Mouse (Mus musculus): Measurements from ENCODE around the gene Col1a1. TPM values are rescaled to one million over a fixed set of nuclear protein-coding genes. Genes with fewer than 3 reads are reported as not detected.
A peak's percentile ranks its signal among the peaks of the same experiment; 100 is the strongest.

Gene Col1a1
- polyA plus RNA-seq, 1 experiment from 2014 or later, result 380 TPM

- Histone ChIP-seq H3K27ac (ENCODE audit: low read depth, low read length) (peak overlapping the region; percentile 32; the same call in 1 of the 2 replicates), H3K9ac (ENCODE audit: low read depth, low read length) (no peak overlapping the region), H3K4me1 (ENCODE audit: control insufficient read depth, insufficient read depth, low read length) (0 out of 2 replicates have a peak, but pooled peaks cover 14% of the 10 kb centered on the region), H3K9me3 (ENCODE audit: control insufficient read depth, low read length) (no peaks in the 10 kb centered on the region), H3K4me2 (replicated peaks; ENCODE audit: low read depth, low read length) (no peak overlapping the region), H3K27me3 (ENCODE audit: control insufficient read depth, insufficient read depth, low read length) (peaks cover 3% of the 10 kb centered on the region; the same call in 1 of the 2 replicates), H3K36me3 (ENCODE audit: control insufficient read depth, insufficient read depth, low read length) (peaks cover 68% of the 10 kb centered on the region), H3K4me3 (ENCODE audit: low read length) (no peak overlapping the region)
- ATAC-seq (ENCODE audit: low FRiP score, low TSS enrichment), result no peak
- WGBS, result 82% methylated on average over 8 of the region's 8 CpGs
Measured at GRCm38 (mm10) chr11:94941776-94942175, 5.8 kb downstream of the Col1a1 start.

DNA sequence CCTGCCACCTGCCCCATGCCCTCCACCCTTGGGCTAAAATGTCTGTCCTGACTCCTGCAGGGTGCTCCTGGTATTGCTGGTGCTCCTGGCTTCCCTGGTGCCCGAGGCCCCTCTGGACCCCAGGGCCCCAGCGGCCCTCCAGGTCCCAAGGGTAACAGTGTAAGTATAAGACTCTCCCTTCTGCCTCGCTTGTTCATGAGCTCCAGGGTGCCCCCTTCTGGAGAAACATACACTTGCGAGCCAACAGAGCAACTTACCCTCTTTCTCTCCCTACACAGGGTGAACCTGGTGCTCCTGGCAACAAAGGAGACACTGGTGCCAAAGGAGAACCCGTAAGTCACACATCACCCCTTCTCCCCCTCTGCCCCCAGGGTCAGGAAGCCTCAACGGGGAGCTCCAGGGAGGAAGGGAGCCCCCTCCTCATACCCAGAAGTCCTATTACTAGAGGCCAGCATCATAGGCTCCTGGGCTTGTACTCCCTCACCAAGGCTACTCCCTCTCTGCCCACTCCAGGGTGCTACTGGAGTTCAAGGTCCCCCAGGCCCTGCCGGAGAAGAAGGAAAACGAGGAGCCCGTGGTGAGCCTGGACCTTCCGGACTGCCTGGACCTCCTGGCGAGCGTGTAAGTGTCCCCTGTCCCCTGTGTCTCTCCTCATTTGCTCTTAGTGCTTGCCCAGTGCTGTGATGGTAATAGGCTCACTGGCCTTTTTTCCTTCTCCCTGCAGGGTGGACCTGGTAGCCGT is 6.4 kb downstream of the Col1a1 start:
- peaks cover 3% of the 10 kb centered on the region; the same call in 1 of the 2 replicates for H3K27me3 ChIP-seq (ENCODE audit: control insufficient read depth, insufficient read depth, low read length)
- 54% methylated on average over 13 of the region's 13 CpGs for WGBS

GRCm38 (mm10) chr11:94943054-94943453 is 7.0 kb downstream of the Col1a1 start:
- ATAC-seq (ENCODE audit: low FRiP score, low TSS enrichment), result no peak
- Histone ChIP-seq H3K4me1 (ENCODE audit: control insufficient read depth, insufficient read depth, low read length) (0 out of 2 replicates have a peak, but pooled peaks cover 10% of the 10 kb centered on the region), H3K4me2 (replicated peaks; ENCODE audit: low read depth, low read length) (no peak overlapping the region), H3K27ac (ENCODE audit: low read depth, low read length) (no peak overlapping the region; the same call in 1 of the 2 replicates), H3K36me3 (ENCODE audit: control insufficient read depth, insufficient read depth, low read length) (peaks cover 80% of the 10 kb centered on the region), H3K9me3 (ENCODE audit: control insufficient read depth, low read length) (no peaks in the 10 kb centered on the region), H3K27me3 (ENCODE audit: control insufficient read depth, insufficient read depth, low read length) (peaks cover 3% of the 10 kb centered on the region; the same call in 1 of the 2 replicates), H3K9ac (ENCODE audit: low read depth, low read length) (no peak overlapping the region), H3K4me3 (ENCODE audit: low read length) (no peak overlapping the region)
- 77% methylated on average over 15 of the region's 15 CpGs for WGBS

More for the DNA sequence above, 6.4 kb downstream of the Col1a1 start:
- Histone ChIP-seq H3K9ac (ENCODE audit: low read depth, low read length) (no peak overlapping the region), H3K4me3 (ENCODE audit: low read length) (no peak overlapping the region), H3K9me3 (ENCODE audit: control insufficient read depth, low read length) (no peaks in the 10 kb centered on the region), H3K36me3 (ENCODE audit: control insufficient read depth, insufficient read depth, low read length) (peaks cover 75% of the 10 kb centered on the region), H3K27ac (ENCODE audit: low read depth, low read length) (peak overlapping the region; percentile 39; the same call in 1 of the 2 replicates), H3K4me2 (replicated peaks; ENCODE audit: low read depth, low read length) (no peak overlapping the region), H3K4me1 (ENCODE audit: control insufficient read depth, insufficient read depth, low read length) (0 out of 2 replicates have a peak, but pooled peaks cover 14% of the 10 kb centered on the region)
- ATAC-seq (ENCODE audit: low FRiP score, low TSS enrichment), result no peak

DNA sequence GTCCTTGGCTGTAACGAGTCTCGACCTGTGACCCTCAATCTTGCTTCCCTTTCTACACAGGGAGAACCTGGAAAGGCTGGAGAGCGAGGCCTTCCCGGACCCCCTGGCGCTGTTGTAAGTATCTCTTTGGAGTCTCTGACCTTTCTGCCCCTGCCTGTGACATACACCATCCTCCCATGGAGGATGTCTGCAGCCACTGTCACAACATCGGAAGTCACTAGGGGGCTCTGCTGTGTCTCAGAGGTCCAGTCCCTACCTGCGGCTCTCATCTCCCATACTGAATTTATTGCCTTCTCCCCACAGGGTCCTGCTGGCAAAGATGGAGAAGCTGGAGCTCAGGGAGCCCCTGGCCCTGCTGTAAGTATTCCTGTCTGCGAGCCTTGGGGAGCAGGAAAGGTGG is 8.3 kb downstream of the Col1a1 start:
- Histone ChIP-seq H3K9ac (ENCODE audit: low read depth, low read length) (no peak overlapping the region), H3K36me3 (ENCODE audit: control insufficient read depth, insufficient read depth, low read length) (peaks cover 86% of the 10 kb centered on the region), H3K4me1 (ENCODE audit: control insufficient read depth, insufficient read depth, low read length) (no peaks in the 10 kb centered on the region), H3K9me3 (ENCODE audit: control insufficient read depth, low read length) (no peaks in the 10 kb centered on the region), H3K4me3 (ENCODE audit: low read length) (no peak overlapping the region), H3K4me2 (replicated peaks; ENCODE audit: low read depth, low read length) (no peak overlapping the region), H3K27me3 (ENCODE audit: control insufficient read depth, insufficient read depth, low read length) (no peaks in the 10 kb centered on the region), H3K27ac (ENCODE audit: low read depth, low read length) (peak overlapping the region; percentile 42; the same call in 1 of the 2 replicates)
- WGBS, result 21% methylated on average over 8 of the region's 8 CpGs
- no peak for ATAC-seq (ENCODE audit: low FRiP score, low TSS enrichment)

DNA sequence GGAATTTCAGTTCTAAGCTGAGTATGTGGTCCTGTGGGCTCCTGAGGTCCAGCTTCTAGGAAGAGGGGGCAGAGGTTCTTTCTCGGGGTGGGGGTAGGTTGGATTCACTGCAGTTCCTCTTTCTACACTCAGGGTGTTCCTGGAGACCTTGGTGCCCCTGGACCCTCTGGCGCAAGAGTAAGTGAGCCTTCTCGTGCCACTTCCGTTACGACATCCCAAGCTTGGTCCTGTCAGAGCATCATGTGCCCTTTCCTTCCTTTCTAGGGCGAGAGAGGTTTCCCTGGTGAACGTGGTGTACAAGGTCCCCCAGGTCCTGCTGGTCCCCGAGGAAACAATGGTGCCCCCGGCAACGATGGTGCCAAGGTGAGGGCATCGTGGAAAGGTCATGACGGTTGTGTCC is 9.2 kb downstream of the Col1a1 start:
- 88% methylated on average over 12 of the region's 12 CpGs for WGBS
- Histone ChIP-seq H3K4me2 (replicated peaks; ENCODE audit: low read depth, low read length) (no peak overlapping the region), H3K9ac (ENCODE audit: low read depth, low read length) (no peak overlapping the region), H3K36me3 (ENCODE audit: control insufficient read depth, insufficient read depth, low read length) (peaks cover 88% of the 10 kb centered on the region), H3K4me3 (ENCODE audit: low read length) (no peak overlapping the region), H3K27ac (ENCODE audit: low read depth, low read length) (peak overlapping the region; percentile 67; the same call in 1 of the 2 replicates), H3K4me1 (ENCODE audit: control insufficient read depth, insufficient read depth, low read length) (no peaks in the 10 kb centered on the region), H3K9me3 (ENCODE audit: control insufficient read depth, low read length) (no peaks in the 10 kb centered on the region), H3K27me3 (ENCODE audit: control insufficient read depth, insufficient read depth, low read length) (no peaks in the 10 kb centered on the region)
- no peak for ATAC-seq (ENCODE audit: low FRiP score, low TSS enrichment)

GRCm38 (mm10) chr11:94952169-94952568 is 16.1 kb downstream of the Col1a1 start:
- Histone ChIP-seq H3K4me3 (ENCODE audit: low read length) (no peak overlapping the region), H3K9me3 (ENCODE audit: control insufficient read depth, low read length) (no peaks in the 10 kb centered on the region), H3K4me1 (ENCODE audit: control insufficient read depth, insufficient read depth, low read length) (no peaks in the 10 kb centered on the region), H3K36me3 (ENCODE audit: control insufficient read depth, insufficient read depth, low read length) (peaks cover 42% of the 10 kb centered on the region), H3K4me2 (replicated peaks; ENCODE audit: low read depth, low read length) (no peak overlapping the region), H3K27ac (ENCODE audit: low read depth, low read length) (0 out of 2 replicates have a peak overlapping the region, but pooled peaks have one; percentile 3), H3K27me3 (ENCODE audit: control insufficient read depth, insufficient read depth, low read length) (no peaks in the 10 kb centered on the region), H3K9ac (ENCODE audit: low read depth, low read length) (no peak overlapping the region)
- ATAC-seq (ENCODE audit: low FRiP score, low TSS enrichment), result no peak
- 10% methylated on average over 6 of the region's 6 CpGs for WGBS

DNA sequence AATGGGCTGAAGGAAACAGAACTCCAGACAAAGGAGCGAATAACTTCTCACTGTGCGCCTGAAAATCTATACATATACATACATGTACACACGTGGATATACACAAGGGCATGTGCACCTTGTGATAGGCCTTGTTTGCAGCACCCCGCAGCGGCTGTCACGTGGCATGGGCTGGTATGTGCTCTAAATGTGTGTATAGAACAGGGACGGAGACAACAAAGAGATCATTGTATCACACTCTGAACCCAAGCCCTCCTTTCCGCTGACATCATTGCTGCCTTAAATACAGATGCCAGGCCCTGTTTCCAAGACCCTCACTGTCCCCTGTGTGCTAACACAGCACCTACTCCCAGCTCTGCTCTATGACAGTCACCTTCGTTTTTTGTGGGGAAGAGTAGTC is 19.1 kb downstream of the Col1a1 start:
- Histone ChIP-seq H3K27ac (ENCODE audit: low read depth, low read length) (no peak overlapping the region), H3K4me1 (ENCODE audit: control insufficient read depth, insufficient read depth, low read length) (peaks cover 8% of the 10 kb centered on the region; the same call in 1 of the 2 replicates), H3K27me3 (ENCODE audit: control insufficient read depth, insufficient read depth, low read length) (no peaks in the 10 kb centered on the region), H3K4me2 (replicated peaks; ENCODE audit: low read depth, low read length) (no peak overlapping the region), H3K36me3 (ENCODE audit: control insufficient read depth, insufficient read depth, low read length) (peaks cover 14% of the 10 kb centered on the region), H3K4me3 (ENCODE audit: low read length) (no peak overlapping the region), H3K9ac (ENCODE audit: low read depth, low read length) (no peak overlapping the region), H3K9me3 (ENCODE audit: control insufficient read depth, low read length) (no peaks in the 10 kb centered on the region)
- 85% methylated on average over 9 of the region's 9 CpGs for WGBS
- ATAC-seq (ENCODE audit: low FRiP score, low TSS enrichment), result no peak

- 79% methylated on average over 9 of the region's 9 CpGs for WGBS
- ATAC-seq (ENCODE audit: low FRiP score, low TSS enrichment), result 0 out of 2 replicates have a peak, but pooled peaks have one; percentile 35
- Histone ChIP-seq H3K36me3 (ENCODE audit: control insufficient read depth, insufficient read depth, low read length) (no peaks in the 10 kb centered on the region), H3K27ac (ENCODE audit: low read depth, low read length) (no peak overlapping the region; the same call in 1 of the 2 replicates), H3K4me1 (ENCODE audit: control insufficient read depth, insufficient read depth, low read length) (peaks cover 8% of the 10 kb centered on the region; the same call in 1 of the 2 replicates), H3K4me3 (ENCODE audit: low read length) (no peak overlapping the region), H3K9me3 (ENCODE audit: control insufficient read depth, low read length) (no peaks in the 10 kb centered on the region), H3K27me3 (ENCODE audit: control insufficient read depth, insufficient read depth, low read length) (no peaks in the 10 kb centered on the region), H3K4me2 (replicated peaks; ENCODE audit: low read depth, low read length) (no peak overlapping the region), H3K9ac (ENCODE audit: low read depth, low read length) (no peak overlapping the region)
Measured at GRCm38 (mm10) chr11:94957693-94958064, 21.7 kb downstream of the Col1a1 start.

Data from kidney, embryonic 14.5 days (tissue).